Mouse (Mus musculus) inflammation-experienced regulatory T-cells (primary cell): Measurements from ENCODE around the gene Klk1b27. TPM values are rescaled to one million over a fixed set of nuclear protein-coding genes. Genes with fewer than 3 reads are reported as not detected.

Experiments used
- polyA plus RNA-seq, 2 experiments: library from polyadenylated mRNA; unstranded; fragments of 100-300 nt; shearing (Covaris generic); gene quantifications; one replicate each; pipeline ENCODE4 v1.2.1; 2017

The Klk1b27 gene
- polyA plus RNA-seq = 1 to 10 TPM; 2.7 to 3.0 TPM

GRCm38 (mm10) chr7:44051990-44052389, at the start of gene Klk1b27:
Gene Klk1b27, plus strand, starts transcription at chr7:44052290.

GRCm38 (mm10) chr7:44011868-44012267, 40.2 kb upstream of the Klk1b27 start, which contains the start of gene Klk1b26:
Gene Klk1b26, plus strand, starts transcription at chr7:44012168.

GRCm38 (mm10) chr7:44102028-44102427, 49.9 kb downstream of the Klk1b27 start, which contains the start of gene Klk1b21:
Gene Klk1b21, plus strand, starts transcription at chr7:44102328.

Other genes with a start within 250 kb of the Klk1b27 start
- under 1 TPM; 0.11 to 0.64 TPM for gene Klk7, start 241.0 kb upstream of the Klk1b27 start, polyA plus RNA-seq
- gene Klk6, start 227.8 kb upstream of the Klk1b27 start, polyA plus RNA-seq = under 1 TPM; 0.18 to 0.43 TPM
- under 1 TPM in 1 of 2 experiments, not detected in 1; 0.31 TPM for gene Klk5, start 210.3 kb upstream of the Klk1b27 start, polyA plus RNA-seq
- not detected for gene Klk4, start 171.1 kb upstream of the Klk1b27 start, polyA plus RNA-seq
- gene Klk15, start 118.5 kb upstream of the Klk1b27 start, polyA plus RNA-seq = under 1 TPM in 1 of 2 experiments, not detected in 1; 0.69 TPM
- gene Klk1b8, start 101.6 kb upstream of the Klk1b27 start, polyA plus RNA-seq = 1 to 10 TPM in 1 of 2 experiments, not detected in 1; 1.9 TPM
- not detected for gene Klk1b1, start 85.5 kb upstream of the Klk1b27 start, polyA plus RNA-seq
- gene Klk1b9, start 76.2 kb upstream of the Klk1b27 start, polyA plus RNA-seq = not detected
- gene Klk1b11, start 56.4 kb upstream of the Klk1b27 start, polyA plus RNA-seq = not detected
- under 1 TPM in 1 of 2 experiments, not detected in 1; 0.22 TPM for gene Klk1b26, start 40.1 kb upstream of the Klk1b27 start, polyA plus RNA-seq
- gene Klk1b21, start 50.0 kb downstream of the Klk1b27 start, polyA plus RNA-seq = not detected
- gene Klk1b22, start 60.4 kb downstream of the Klk1b27 start, polyA plus RNA-seq = not detected
- not detected for gene Klk1b16, start 84.5 kb downstream of the Klk1b27 start, polyA plus RNA-seq
- under 1 TPM in 1 of 2 experiments, not detected in 1; 0.84 TPM for gene Klk1b24, start 135.9 kb downstream of the Klk1b27 start, polyA plus RNA-seq
- not detected for gene Klk1b3, start 145.9 kb downstream of the Klk1b27 start, polyA plus RNA-seq
- under 1 TPM in 1 of 2 experiments, not detected in 1; 0.59 TPM for gene Klk1b4, start 155.1 kb downstream of the Klk1b27 start, polyA plus RNA-seq
- gene Klk1b5, start 163.7 kb downstream of the Klk1b27 start, polyA plus RNA-seq = not detected
- under 1 TPM in 1 of 2 experiments, not detected in 1; 0.65 TPM for gene Klk1, start 173.1 kb downstream of the Klk1b27 start, polyA plus RNA-seq
- 1 to 10 TPM in 1 of 2 experiments, not detected in 1; 2.8 TPM for gene Gm36864, start 183.9 kb downstream of the Klk1b27 start, polyA plus RNA-seq
- gene 1700028J19Rik, start 194.4 kb downstream of the Klk1b27 start, polyA plus RNA-seq = 1 to 10 TPM; 1.5 to 4.0 TPM
- 100 to 1,000 TPM; 133 to 173 TPM for gene 2410002F23Rik, start 194.4 kb downstream of the Klk1b27 start, polyA plus RNA-seq
- 1 to 10 TPM in 1 of 2 experiments, under 1 TPM in 1; 0.18 to 1.3 TPM for gene Acp4, start 205.1 kb downstream of the Klk1b27 start, polyA plus RNA-seq
- not detected for gene Gm15517, start 209.2 kb downstream of the Klk1b27 start, polyA plus RNA-seq